Mouse (Mus musculus): ENCODE results near the gene Hs6st2. TPM values are rescaled to one million over a fixed set of nuclear protein-coding genes. Genes with fewer than 3 reads are reported as not detected.

Gene Hs6st2
- polyA plus RNA-seq, 2 experiments: 19.3 to 27.0 TPM

DNA sequence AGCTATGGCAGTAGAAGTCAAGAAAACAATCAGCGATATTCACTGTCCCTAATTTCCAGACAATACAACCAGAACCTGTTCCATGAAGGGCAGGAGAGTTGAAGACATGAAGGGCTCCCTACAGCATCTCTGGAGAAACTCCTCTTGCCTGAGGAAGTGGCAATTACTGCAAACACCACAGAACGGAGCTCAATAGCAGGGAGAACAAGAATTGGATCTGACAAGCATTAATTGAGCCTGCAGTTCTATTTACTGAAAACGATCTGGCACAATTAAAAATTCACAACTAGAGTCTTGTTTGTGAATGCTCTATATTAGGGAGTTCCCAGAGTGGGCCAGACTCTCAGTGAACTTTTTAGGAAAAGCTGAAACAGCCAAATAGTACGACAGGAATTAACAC, 238.3 kb downstream of the Hs6st2 start:
- H3K4me3 ChIP-seq (replicated peaks; ENCODE audit: low read length): no peak overlapping the region
- H3K4me2 ChIP-seq (replicated peaks; ENCODE audit: low read depth, low read length, severe bottlenecking): no peak overlapping the region
- H3K4me1 ChIP-seq (ENCODE audit: control insufficient read depth, insufficient read depth, low read length): no peaks in the 10 kb centered on the region
- H3K9me3 ChIP-seq (ENCODE audit: control insufficient read depth, low read length): no peaks in the 10 kb centered on the region
- no peak overlapping the region for H3K9ac ChIP-seq (ENCODE audit: low read depth, low read length, severe bottlenecking)
- 66% methylated on average over 4 of the region's 4 CpGs for WGBS
- no peak overlapping the region for H3K27ac ChIP-seq (replicated peaks; ENCODE audit: low read depth, low read length)
- TF ChIP-seq POLR2A (IDR thresholded peaks at IDR 0.05; ENCODE audit: borderline replicate concordance, extremely low read depth, insufficient read depth, insufficient read length): no peak
- ATAC-seq (ENCODE audit: low FRiP score, low read depth): no peak
- H3K27me3 ChIP-seq (ENCODE audit: control insufficient read depth, insufficient read depth, low read length): no peaks in the 10 kb centered on the region
- no peaks in the 10 kb centered on the region for H3K36me3 ChIP-seq (ENCODE audit: control insufficient read depth, insufficient read depth, low read length)
- no peak for DNase-seq (ENCODE audit: low spot score)

DNA sequence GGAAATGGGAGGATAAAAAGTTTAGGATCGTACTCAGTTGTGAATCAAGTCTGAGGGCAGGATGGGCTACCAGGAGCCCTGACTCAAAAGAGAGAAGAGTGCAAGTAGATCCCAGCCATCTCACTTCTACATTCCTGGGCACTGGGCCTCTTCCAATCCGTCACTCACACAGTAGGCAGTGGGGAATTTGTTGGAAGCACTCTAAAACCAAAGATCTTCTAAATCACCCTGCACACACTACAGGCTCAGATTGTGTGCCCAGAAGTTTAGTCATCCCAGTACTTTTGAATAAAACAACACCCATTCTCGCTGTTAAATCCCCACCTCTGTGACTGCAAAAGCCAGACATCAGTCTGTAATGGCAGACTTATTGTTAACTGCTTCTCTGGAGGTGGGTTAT, 249.9 kb downstream of the Hs6st2 start:
- H3K4me2 ChIP-seq (replicated peaks; ENCODE audit: low read depth, low read length, severe bottlenecking): no peak overlapping the region
- ATAC-seq (ENCODE audit: low FRiP score, low read depth) (no peak), DNase-seq (ENCODE audit: low spot score) (no peak)
- H3K4me1 ChIP-seq (ENCODE audit: control insufficient read depth, insufficient read depth, low read length): no peaks in the 10 kb centered on the region
- WGBS: 63% methylated on average over 3 of the region's 3 CpGs
- H3K27ac ChIP-seq (replicated peaks; ENCODE audit: low read depth, low read length): no peak overlapping the region
- no peak for TF ChIP-seq POLR2A (IDR thresholded peaks at IDR 0.05; ENCODE audit: borderline replicate concordance, extremely low read depth, insufficient read depth, insufficient read length)
- H3K27me3 ChIP-seq (ENCODE audit: control insufficient read depth, insufficient read depth, low read length): no peaks in the 10 kb centered on the region
- H3K9me3 ChIP-seq (ENCODE audit: control insufficient read depth, low read length): no peaks in the 10 kb centered on the region
- no peak overlapping the region for H3K4me3 ChIP-seq (replicated peaks; ENCODE audit: low read length)
- H3K9ac ChIP-seq (ENCODE audit: low read depth, low read length, severe bottlenecking): no peak overlapping the region
- no peaks in the 10 kb centered on the region for H3K36me3 ChIP-seq (ENCODE audit: control insufficient read depth, insufficient read depth, low read length)

DNA sequence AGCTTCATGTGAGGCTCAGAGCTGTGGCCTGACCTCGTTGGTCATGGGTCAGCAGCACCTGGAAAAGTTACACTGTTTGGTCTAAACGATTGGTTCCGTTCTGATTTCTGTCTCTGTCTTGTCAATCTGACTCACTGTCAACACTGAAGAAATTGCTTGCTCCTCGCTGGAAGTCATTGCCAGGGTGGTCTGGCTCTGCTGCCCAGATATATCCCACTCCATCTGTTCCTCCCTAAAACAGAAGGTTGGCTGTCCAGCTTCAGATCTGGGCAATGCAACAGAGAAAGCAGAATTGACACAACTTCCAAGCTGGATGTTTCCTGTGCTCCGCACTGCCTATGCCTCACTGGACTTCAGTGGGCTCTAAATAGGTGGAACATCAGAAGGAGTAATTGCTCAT, 256.6 kb downstream of the Hs6st2 start:
- H3K4me1 ChIP-seq (ENCODE audit: control insufficient read depth, insufficient read depth, low read length): no peaks in the 10 kb centered on the region
- H3K4me2 ChIP-seq (replicated peaks; ENCODE audit: low read depth, low read length, severe bottlenecking): no peak overlapping the region
- no peak overlapping the region for H3K9ac ChIP-seq (ENCODE audit: low read depth, low read length, severe bottlenecking)
- no peaks in the 10 kb centered on the region for H3K27me3 ChIP-seq (ENCODE audit: control insufficient read depth, insufficient read depth, low read length)
- H3K4me3 ChIP-seq (replicated peaks; ENCODE audit: low read length): no peak overlapping the region
- DNase-seq (ENCODE audit: low spot score) (no peak), ATAC-seq (ENCODE audit: low FRiP score, low read depth) (no peak)
- H3K36me3 ChIP-seq (ENCODE audit: control insufficient read depth, insufficient read depth, low read length): no peaks in the 10 kb centered on the region
- WGBS: 79% methylated on average over 5 of the region's 5 CpGs
- no peak for TF ChIP-seq POLR2A (IDR thresholded peaks at IDR 0.05; ENCODE audit: borderline replicate concordance, extremely low read depth, insufficient read depth, insufficient read length)
- H3K27ac ChIP-seq (replicated peaks; ENCODE audit: low read depth, low read length): no peak overlapping the region
- H3K9me3 ChIP-seq (ENCODE audit: control insufficient read depth, low read length): no peaks in the 10 kb centered on the region

DNA sequence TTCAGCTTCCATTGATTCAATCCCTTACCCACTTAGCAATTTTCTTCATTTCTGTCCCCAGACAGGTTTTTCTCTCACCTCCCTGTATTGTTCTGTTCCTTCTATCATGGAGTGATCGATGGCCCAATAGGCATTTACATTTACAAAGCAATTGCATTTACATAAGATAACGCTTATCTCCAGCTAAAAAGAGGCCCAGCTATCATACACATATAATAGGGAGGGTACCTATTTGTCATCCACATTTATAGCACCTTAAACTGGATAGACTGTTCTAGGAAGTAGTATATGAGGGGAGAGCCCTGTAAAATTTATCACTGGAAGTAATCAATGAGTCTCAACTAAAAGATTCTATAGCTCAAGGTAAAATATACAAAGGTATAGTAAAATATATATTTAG, 271.4 kb downstream of the Hs6st2 start:
- WGBS: 78% methylated on average over 2 of the region's 2 CpGs
- no peak overlapping the region for H3K4me2 ChIP-seq (replicated peaks; ENCODE audit: low read depth, low read length, severe bottlenecking)
- no peak for ATAC-seq (ENCODE audit: low FRiP score, low read depth)
- H3K9me3 ChIP-seq (ENCODE audit: control insufficient read depth, low read length): no peaks in the 10 kb centered on the region
- H3K4me1 ChIP-seq (ENCODE audit: control insufficient read depth, insufficient read depth, low read length): 0 out of 2 replicates have a peak, but pooled peaks cover 3% of the 10 kb centered on the region
- no peak for TF ChIP-seq POLR2A (IDR thresholded peaks at IDR 0.05; ENCODE audit: borderline replicate concordance, extremely low read depth, insufficient read depth, insufficient read length)
- no peaks in the 10 kb centered on the region for H3K36me3 ChIP-seq (ENCODE audit: control insufficient read depth, insufficient read depth, low read length)
- no peak overlapping the region for H3K4me3 ChIP-seq (replicated peaks; ENCODE audit: low read length)
- no peaks in the 10 kb centered on the region for H3K27me3 ChIP-seq (ENCODE audit: control insufficient read depth, insufficient read depth, low read length)
- no peak overlapping the region for H3K9ac ChIP-seq (ENCODE audit: low read depth, low read length, severe bottlenecking)
- no peak overlapping the region for H3K27ac ChIP-seq (replicated peaks; ENCODE audit: low read depth, low read length)
- no peak for DNase-seq (ENCODE audit: low spot score)

DNA sequence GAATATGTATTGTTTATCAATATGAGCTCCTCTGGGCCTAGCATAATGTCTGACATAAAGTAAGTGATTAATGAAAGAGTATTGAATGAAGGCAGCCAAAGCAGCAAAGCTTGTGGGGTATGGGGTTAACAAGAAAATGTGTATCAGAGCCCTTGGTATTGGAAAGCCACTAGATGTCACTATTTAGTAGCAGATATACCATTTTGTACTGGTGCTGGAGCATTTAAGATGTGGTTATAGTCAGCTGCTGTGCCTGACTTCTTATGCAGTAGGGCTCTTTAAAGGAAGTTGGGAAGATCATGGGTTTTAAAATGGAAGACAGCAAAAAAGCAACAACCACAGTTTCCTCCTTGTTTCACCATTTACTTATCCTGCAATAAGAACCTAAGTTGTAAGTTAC, 284.2 kb downstream of the Hs6st2 start:
- ATAC-seq (ENCODE audit: low FRiP score, low read depth) (peak; percentile 62; the same call in 1 of the 2 replicates), DNase-seq (ENCODE audit: low spot score) (peak; percentile 78)
- Histone ChIP-seq H3K36me3 (ENCODE audit: control insufficient read depth, insufficient read depth, low read length) (no peaks in the 10 kb centered on the region), H3K27me3 (ENCODE audit: control insufficient read depth, insufficient read depth, low read length) (no peaks in the 10 kb centered on the region), H3K9me3 (ENCODE audit: control insufficient read depth, low read length) (no peaks in the 10 kb centered on the region), H3K4me3 (replicated peaks; ENCODE audit: low read length) (no peak overlapping the region), H3K27ac (replicated peaks; ENCODE audit: low read depth, low read length) (no peak overlapping the region), H3K9ac (ENCODE audit: low read depth, low read length, severe bottlenecking) (no peak overlapping the region), H3K4me2 (replicated peaks; ENCODE audit: low read depth, low read length, severe bottlenecking) (no peak overlapping the region), H3K4me1 (ENCODE audit: control insufficient read depth, insufficient read depth, low read length) (peaks cover 16% of the 10 kb centered on the region)
- TF ChIP-seq POLR2A (IDR thresholded peaks at IDR 0.05; ENCODE audit: borderline replicate concordance, extremely low read depth, insufficient read depth, insufficient read length): no peak

DNA sequence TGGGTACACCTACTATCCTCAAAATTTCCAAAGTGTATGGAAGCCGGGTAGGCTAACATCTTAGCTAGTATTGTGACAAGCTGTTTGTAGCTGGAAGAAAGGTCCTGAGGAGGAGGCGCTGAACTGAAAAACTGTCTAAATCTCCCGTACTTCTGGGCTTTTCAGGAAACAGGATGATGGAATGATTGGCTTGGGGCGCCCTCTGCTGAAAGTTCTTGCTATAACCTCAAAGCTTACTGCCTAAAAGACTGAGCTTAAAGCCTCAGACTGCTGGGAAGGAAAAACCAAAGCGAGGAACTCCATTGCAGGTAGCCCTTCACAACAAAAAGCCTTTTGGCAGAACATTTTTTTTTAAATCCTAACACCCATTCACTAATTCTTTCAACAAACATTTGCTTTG, 307.0 kb downstream of the Hs6st2 start:
- H3K4me1 ChIP-seq (ENCODE audit: control insufficient read depth, insufficient read depth, low read length): no peaks in the 10 kb centered on the region; the same call in 1 of the 2 replicates
- H3K9ac ChIP-seq (ENCODE audit: low read depth, low read length, severe bottlenecking): no peak overlapping the region
- peak; percentile 86 for DNase-seq (ENCODE audit: low spot score)
- no peak for ATAC-seq (ENCODE audit: low FRiP score, low read depth)
- 13% methylated on average over 5 of the region's 5 CpGs for WGBS
- H3K36me3 ChIP-seq (ENCODE audit: control insufficient read depth, insufficient read depth, low read length): no peaks in the 10 kb centered on the region
- no peak overlapping the region for H3K4me2 ChIP-seq (replicated peaks; ENCODE audit: low read depth, low read length, severe bottlenecking)
- no peak overlapping the region for H3K4me3 ChIP-seq (replicated peaks; ENCODE audit: low read length)
- no peak for TF ChIP-seq POLR2A (IDR thresholded peaks at IDR 0.05; ENCODE audit: borderline replicate concordance, extremely low read depth, insufficient read depth, insufficient read length)
- no peak overlapping the region for H3K27ac ChIP-seq (replicated peaks; ENCODE audit: low read depth, low read length)
- no peaks in the 10 kb centered on the region for H3K27me3 ChIP-seq (ENCODE audit: control insufficient read depth, insufficient read depth, low read length)
- no peaks in the 10 kb centered on the region for H3K9me3 ChIP-seq (ENCODE audit: control insufficient read depth, low read length)

All from limb, embryonic 14.5 days (tissue).